Mouse (Mus musculus) thymus, postnatal 4 days (tissue): Measurements from ENCODE around the gene Samd14.
"Not testable (repeated sequence)": the region's sequence is repeated elsewhere in the genome, so short reads cannot be mapped to it uniquely, and the experiment has no call there.

ENCODE experiments used
- DNase-seq: peaks from one replicate; pipeline ENCODE4 v3.0.0; 2021

The Samd14 gene

GRCm38 (mm10) chr11:95009629-95010014, at the start of gene Samd14:
Gene Samd14, plus strand, starts transcription at chr11:95009879.
- DNase-seq: peak; percentile 42

DNA sequence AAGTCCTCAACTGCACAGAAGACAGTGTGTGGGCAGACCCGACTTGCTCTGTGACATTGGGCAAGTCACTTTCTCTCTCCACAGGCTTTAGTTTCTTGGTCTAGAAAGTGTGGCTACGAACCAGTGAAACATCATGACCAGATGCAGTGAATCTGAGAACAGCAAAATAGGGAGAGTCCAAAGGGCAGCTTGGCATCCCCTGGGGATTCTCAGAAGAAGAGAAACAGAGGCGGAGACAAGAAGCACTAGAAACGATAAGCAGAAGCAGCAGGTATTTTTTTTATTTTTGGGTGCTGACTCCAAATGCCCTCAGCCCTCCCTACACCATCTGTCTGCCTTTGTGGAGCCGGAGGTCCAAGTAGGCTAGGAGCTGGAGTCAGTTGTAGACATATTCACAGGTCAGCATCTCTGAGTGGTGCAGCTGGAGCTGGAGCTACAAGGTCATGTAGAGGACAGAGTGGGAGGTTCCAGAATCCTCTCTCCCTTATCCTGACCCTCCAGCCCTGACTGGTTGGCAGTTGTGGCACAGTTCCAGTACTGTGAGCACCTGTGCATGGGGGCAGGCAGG, 47.1 kb upstream of the Samd14 start:
- DNase-seq: no peak

DNA sequence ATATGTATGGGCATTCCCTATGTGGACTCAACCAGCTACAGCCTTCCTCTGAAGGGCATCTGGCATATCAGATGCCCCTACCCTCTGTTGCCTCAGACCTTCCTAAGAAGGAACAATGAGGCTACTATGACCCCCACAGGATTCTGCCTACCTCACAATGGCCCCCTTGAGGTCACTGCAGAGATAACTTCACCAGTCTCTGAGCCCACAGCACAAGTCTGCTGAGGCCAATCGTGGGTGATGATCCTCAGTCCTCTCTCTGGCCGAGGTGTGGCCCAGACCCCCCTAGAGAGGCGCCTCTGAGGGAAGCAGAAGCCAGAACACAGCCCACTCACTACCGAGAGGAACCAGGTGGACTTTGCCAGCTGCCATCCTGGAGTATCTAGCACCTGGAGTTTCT, 42.3 kb upstream of the Samd14 start, which contains the start of gene Hils1:
Hils1 (plus strand) TSS at position 175 of the 400 bp plus-strand sequence.
- DNase-seq: no peak

DNA sequence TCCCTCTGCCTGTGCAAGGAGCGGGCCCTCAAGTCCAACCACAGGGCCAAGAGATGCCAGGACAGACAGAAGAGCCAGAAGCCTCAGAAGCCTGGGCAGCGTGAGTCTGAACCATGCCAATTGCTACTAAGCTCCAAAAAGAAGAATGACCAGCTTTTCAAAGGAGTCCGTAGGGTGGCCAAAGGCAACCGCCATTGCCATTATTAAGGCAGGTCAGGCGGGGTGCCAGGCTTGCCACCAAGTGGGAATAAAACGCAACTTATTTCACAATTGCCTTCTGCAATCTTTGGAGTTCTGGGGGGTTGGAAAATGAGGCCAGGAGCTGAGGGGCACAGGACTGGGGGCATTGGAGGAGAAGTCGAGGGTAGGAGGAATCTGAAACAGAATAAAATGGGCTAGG, 41.5 kb upstream of the Samd14 start:
- DNase-seq: no peak

- DNase-seq: not testable (repeated sequence)
These were observed 40.0 kb upstream of the Samd14 start for GRCm38 (mm10) chr11:94969709-94970108.

DNA sequence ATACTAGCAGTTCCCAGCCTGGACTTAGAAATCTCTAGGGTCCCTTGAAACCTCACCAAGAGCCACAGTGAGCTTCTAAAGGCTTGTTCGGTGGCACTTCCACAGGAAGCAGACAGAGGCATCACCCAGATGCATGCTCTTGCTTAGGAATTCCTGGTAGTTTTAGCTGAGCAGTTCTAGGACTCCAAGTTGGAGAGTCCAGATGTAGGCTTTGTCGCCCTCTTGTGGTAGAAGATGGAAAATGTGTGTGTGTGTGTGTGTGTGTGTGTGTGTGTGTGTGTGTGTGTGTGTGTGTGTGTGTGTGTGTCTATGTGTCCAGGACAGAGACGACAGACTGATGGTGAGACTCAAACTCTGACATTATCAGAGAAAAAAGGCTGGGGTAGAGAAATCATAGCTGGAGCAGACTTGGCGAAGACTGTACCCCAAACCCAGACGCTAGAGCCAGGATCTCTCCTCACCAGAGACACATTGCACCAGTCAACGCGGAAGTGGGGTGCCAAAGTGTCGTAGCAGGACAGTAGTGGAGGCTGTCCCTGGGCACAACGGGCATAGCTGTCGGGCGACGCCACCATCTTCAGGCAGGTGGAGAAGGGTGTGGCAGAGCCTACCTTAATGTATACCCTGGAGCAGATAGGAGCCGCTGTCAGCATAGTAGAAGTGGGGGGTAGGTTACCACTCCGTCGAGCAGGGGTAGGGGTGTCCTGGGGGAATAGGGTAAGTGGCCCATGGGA, 39.3 kb upstream of the Samd14 start:
- DNase-seq: peak; percentile 71

DNA sequence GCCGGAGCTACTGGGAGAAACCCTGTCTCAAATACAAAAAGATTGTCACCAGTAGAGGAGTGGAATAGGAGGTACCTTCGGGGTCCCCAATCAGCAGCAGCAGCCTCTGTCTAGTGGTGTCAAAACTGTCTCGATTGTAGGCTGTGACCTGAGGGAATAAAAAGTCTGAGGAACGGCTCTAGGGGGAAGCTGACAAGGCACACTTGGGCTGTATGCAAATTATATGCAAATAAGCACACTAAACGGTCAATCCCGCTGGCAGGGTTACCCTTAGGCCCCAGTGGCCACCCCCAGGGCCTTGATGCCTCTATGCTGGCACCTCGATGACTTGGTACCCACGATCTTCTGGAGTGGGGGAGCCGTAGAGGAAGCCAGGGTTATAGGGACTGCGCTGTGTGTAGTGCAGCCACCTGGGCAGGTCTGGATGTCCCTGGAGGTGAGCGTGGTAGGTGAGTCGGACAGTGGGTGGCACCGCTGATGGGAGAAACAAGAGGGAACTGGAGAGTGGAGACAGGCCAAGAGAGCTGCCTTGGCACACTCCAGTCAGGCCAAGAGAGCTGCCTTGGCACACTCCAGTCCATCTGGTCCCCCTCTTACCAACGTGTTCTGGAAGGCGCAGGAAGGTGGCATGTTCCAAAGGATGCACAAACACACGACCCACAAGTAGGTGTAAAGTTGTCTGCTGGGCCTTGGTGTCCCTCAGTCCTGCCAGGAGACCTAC, 37.6 kb upstream of the Samd14 start:
- DNase-seq: no peak

- DNase-seq: no peak
These were observed 36.8 kb upstream of the Samd14 start for GRCm38 (mm10) chr11:94972887-94973286.

- no peak for DNase-seq
These were observed 36.4 kb upstream of the Samd14 start for GRCm38 (mm10) chr11:94973313-94973712.

DNA sequence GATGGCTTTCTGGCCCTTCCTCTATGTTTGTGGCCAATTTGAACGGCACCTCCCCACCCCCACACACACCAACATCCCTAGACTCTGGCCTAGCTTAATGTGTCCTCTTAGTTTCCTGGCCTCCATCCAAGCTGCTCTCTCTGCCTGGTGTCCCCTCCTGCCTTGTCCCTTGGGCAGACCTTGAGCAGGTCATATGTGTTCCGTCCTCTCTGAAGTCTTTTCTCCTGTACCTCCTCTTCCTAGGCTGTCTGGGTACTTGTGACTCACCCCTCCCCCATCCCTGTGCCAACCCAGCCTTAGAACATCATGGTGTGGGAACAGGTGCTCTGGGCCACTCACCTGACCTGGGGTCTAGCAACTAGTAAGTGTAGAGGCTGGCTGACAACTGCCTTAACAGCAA, 34.7 kb upstream of the Samd14 start:
- DNase-seq: no peak

- DNase-seq: no peak
These were observed 33.5 kb upstream of the Samd14 start, which contains the start of gene Sgca for GRCm38 (mm10) chr11:94976199-94976598. Gene Sgca, minus strand, starts transcription at chr11:94976327.

GRCm38 (mm10) chr11:94978178-94978915, 31.3 kb upstream of the Samd14 start:
- no peak for DNase-seq

- DNase-seq: peak; percentile 97
These were observed 30.7 kb upstream of the Samd14 start for GRCm38 (mm10) chr11:94978947-94979346.

- no peak for DNase-seq
These were observed 30.1 kb upstream of the Samd14 start for GRCm38 (mm10) chr11:94979462-94980179.

DNA sequence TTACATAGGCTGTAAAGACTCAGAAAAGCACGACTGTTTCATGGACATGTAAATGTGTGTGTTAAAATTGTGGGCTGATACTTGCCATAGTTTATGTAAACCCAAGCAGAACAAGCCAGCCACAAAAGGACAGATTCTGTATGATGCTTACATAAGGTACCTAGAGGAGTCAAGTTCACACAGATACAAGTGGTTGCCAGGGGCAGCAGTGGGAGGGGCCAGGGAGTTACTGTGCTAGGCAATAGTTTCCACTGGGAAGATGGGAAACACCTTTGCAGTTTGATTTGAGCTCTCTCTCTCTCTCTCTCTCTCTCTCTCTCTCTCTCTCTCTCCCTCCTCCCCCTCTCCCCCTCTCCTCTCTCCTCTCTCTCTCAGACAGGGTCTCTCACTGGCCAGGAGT, 24.5 kb upstream of the Samd14 start:
- no peak for DNase-seq

- DNase-seq: no peak
These were observed 23.9 kb upstream of the Samd14 start for GRCm38 (mm10) chr11:94985822-94986221.

DNA sequence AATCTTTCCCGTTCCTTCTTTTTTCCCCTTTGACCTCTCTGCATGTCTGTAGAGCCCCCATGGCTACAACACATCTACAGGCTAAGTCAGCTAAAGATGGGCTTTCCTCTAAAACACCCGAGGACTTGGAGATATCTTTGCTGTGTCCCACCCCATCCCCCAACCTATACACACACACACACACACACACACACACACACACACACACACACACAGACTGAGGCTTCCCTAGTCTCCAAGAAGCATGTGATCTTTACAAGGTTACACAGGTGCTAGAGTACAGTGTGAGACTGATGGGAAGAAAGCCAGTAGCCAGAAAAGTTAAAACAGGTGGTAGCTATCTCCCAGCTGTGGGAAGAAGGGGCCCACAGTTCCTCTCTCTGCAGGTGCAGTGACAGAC, 23.2 kb upstream of the Samd14 start:
- DNase-seq: peak; percentile 57

DNA sequence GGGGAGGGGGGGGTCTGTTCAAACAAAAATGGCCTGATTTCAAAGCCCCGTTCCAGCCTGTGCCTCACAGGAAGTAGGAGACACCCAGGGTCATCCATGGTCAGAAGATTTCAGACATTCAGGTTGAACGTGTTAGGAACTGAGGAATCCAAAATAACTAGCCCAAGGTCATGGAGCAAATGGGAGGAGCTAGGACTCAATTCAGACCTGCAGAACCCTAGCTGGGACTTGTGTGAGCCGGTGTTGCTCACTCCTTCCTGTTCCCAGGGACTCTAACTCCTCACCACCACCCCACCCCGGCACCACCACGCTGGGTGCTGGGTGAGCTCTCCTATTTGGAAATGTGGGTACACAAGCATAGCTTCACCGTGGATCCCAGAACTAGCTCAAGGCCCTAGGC, 22.3 kb upstream of the Samd14 start:
- DNase-seq: no peak

- no peak for DNase-seq
These were observed 21.8 kb upstream of the Samd14 start for GRCm38 (mm10) chr11:94987851-94988250.

GRCm38 (mm10) chr11:94988780-94989561, 20.7 kb upstream of the Samd14 start:
- peak; percentile 52 for DNase-seq

- peak; percentile 78 for DNase-seq
These were observed 20.1 kb upstream of the Samd14 start for GRCm38 (mm10) chr11:94989562-94990017.
